Mouse (Mus musculus) adrenal gland, postnatal 14 days (tissue): Measurements from ENCODE around the gene Srsf2. TPM values are rescaled to one million over a fixed set of nuclear protein-coding genes. Genes with fewer than 3 reads are reported as not detected.

Experiments used
- DNase-seq: peaks from one replicate; pipeline ENCODE4 v3.0.0; 2021; ENCODE audit warnings: mixed read lengths
- total RNA-seq: library from RNA; stranded (reverse); gene quantifications from 2 replicates; pipeline ENCODE4 v1.2.3, GENCODE M21; 2021

Gene Srsf2
- total RNA-seq, 1 experiment from 2014 or later: 244 TPM

DNA sequence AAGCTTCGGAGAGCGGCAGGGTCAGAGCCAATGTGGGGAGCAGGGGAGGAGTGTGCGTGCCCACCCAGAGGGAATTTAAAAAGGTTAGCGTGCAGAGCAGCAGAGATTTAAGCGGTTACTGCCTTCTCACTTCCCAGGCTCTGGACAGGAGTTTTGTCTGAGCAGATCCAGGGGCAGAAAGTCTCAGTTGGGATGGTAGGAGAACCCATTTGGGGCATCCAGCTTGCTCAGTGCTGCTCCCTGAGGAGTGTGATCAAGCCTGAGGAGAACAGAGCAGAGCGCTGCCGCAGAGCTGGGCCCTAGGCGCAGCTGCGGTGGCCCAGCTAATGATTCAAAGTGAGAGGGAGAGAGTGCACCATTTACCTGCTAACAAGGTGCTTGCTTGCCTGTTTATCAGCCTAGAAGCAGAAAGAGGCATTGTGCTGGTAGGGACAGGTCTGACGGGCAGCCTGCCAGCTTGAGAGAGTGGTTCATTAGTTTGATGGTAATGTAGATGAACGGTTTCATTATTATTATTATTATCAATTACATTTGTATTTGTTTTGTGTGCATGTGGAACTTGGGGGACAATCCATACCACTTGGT is 44.0 kb downstream of the Srsf2 start:
- no peak for DNase-seq

GRCm38 (mm10) chr11:116807938-116808606 is 44.8 kb downstream of the Srsf2 start:
- DNase-seq: peak; percentile 91

DNA sequence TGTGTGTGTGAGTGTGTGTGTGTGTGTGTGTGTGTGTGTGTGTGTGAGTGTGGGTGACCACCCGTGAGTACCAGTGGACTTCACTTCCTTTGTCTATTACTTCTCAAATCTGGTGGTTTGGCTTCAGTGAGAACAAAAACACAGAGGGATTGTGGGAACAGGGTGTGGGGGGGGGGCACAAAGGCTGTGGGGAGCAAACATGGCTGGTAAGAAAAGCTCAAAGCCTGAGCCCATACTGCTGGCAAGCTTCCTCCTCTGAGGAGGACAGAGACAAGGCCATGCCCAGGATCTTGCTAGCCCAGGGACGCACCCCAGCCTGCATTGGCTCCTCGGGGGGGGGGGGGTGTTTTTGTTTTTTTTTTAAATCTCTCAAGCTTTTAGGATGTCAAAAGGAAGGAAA is 45.4 kb downstream of the Srsf2 start:
- DNase-seq: no peak

- DNase-seq: no peak
Measured at GRCm38 (mm10) chr11:116807116-116807515, 45.8 kb downstream of the Srsf2 start.

DNA sequence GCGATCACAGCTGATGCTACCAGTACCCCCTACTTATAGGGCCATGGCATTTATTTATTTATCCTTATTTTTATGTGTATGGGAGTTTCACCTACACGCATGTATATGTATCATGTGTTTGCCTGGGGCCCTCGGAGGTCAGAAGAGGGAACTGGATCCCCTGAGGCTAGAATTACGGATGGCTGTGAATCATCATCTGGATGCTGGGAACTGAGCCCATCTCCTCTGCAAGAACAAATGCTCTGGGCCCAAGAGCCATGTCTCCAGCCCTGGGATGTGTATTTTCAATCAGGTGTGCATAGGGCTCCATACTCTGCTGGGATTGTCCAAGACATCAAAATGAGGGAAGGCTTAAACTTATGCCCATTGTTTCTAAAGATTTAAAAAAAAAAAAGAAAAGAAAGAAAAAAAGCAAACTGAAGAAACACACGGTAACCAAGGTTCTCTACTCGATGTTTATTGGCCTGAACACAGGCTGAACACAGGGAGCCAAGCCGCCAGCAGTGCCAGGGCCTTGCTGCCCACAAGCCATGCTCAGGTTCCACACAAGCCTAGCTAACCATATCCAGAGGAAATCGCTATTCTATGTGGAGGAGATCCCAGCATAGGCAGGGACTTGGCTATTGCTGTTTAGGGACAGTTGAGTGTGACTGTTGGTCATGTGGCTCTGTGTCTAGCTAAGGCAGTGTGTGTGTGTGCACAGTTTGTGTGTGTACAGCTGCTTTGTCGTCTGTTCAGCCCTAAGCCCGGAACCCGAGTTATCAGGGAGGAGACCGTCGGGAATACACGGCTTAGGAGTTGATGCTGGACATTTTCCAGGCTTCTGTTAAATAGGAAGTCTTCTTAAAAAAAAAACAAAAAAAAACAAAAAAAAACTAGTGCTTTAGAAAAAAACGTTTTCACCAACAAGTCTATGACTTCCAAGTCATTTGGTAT is 46.5 kb downstream of the Srsf2 start:
- DNase-seq: no peak

DNA sequence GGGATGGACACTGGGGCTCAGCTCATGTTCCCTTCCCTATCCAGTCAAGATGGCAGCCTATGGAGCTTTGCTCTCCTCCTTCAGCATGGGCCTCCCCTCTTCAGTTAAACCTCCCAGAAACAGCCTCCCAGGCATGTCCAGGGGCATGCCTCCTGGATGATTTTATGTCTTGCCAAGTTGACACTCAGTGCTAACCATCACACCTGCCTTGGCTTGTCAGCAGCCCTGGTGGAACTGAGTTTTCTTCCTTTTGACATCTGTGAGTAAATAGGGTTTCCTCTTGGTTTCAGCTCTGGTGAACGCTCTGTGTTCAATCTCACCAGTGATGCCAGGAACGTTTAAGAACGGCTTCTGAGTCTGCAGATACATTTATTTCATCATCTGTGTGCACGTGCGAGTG is 50.2 kb downstream of the Srsf2 start:
- DNase-seq: no peak

DNA sequence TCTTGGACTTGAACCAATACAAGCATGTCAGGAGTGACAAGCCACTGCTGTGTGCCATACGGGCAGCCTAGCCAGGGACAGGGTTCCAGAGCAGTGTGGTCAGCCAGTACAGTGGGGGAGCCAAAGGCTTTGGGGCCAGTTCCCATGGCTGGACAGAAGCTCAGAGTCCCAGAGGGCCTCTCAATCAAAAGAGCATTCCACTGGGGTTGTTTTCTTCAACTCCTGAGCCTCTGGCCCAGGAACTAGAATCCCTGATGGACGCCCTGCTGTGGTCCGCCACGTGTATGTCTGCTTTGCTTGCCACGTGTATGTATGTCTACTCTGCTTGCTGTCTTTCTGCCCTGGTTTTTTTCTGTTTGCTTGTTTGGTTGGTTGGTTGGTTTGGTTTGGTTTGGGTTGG is 51.8 kb downstream of the Srsf2 start:
- peak; percentile 29 for DNase-seq

Other genes with a start within 250 kb of the Srsf2 start
- 11.2 and 14.3 TPM in 2 replicates for gene Rhbdf2, start 226.1 kb downstream of the Srsf2 start, total RNA-seq
- gene Prcd, start 199.6 kb downstream of the Srsf2 start, total RNA-seq: 5.3 and 6.1 TPM in 2 replicates
- gene Cygb, start 198.8 kb downstream of the Srsf2 start, total RNA-seq: 30.9 and 35.0 TPM in 2 replicates
- gene St6galnac1, start 77.6 kb downstream of the Srsf2 start, total RNA-seq: not detected in 2 replicates
- gene Mxra7, start 25.0 kb downstream of the Srsf2 start, total RNA-seq: 28.6 and 32.8 TPM in 2 replicates
- gene Mettl23, start 9.8 kb downstream of the Srsf2 start, total RNA-seq: 31.1 and 34.4 TPM in 2 replicates
- 40.2 and 40.7 TPM in 2 replicates for gene Jmjd6, start 9.6 kb downstream of the Srsf2 start, total RNA-seq
- 29.1 and 32.6 TPM in 2 replicates for gene Mfsd11, start 654 bp downstream of the Srsf2 start, total RNA-seq
- 0.56 and 0.59 TPM in 2 replicates for gene Mgat5b, start 65.8 kb upstream of the Srsf2 start, total RNA-seq